Mouse (Mus musculus) ES-Bruce4 (cell line): ENCODE data around the gene Exd2. TPM values are rescaled to one million over a fixed set of nuclear protein-coding genes. Genes with fewer than 3 reads are reported as not detected.

Source experiments
- H3K27ac ChIP-seq: 2 replicates; pipeline ENCODE4 v1.5.1; 2012; ENCODE audit warnings: low read length, inconsistent platforms; ENCODE audit not compliant: insufficient read depth
- H3K27me3 ChIP-seq: 2 replicates; pipeline ENCODE4 v1.6.1; 2012; ENCODE audit warnings: mild to moderate bottlenecking, low read length, inconsistent platforms; ENCODE audit not compliant: control insufficient read depth, poor library complexity, insufficient read depth, severe bottlenecking
- H3K36me3 ChIP-seq: 2 replicates; pipeline ENCODE4 v1.6.1; 2012; ENCODE audit warnings: inconsistent platforms, mild to moderate bottlenecking, low read length, moderate library complexity; ENCODE audit not compliant: control insufficient read depth, poor library complexity, insufficient read depth, severe bottlenecking
- H3K4me1 ChIP-seq: one replicate; pipeline ENCODE4 v1.8.1; 2011; ENCODE audit warnings: low read length; ENCODE audit not compliant: control insufficient read depth, insufficient read depth
- H3K4me3 ChIP-seq: 2 replicates; pipeline ENCODE4 v1.5.1; 2011; ENCODE audit warnings: low read depth, mild to moderate bottlenecking, low read length
- H3K9ac ChIP-seq: 2 replicates; pipeline ENCODE4 v1.6.1; 2012; ENCODE audit warnings: low read depth, mild to moderate bottlenecking, inconsistent platforms; ENCODE audit not compliant: poor library complexity, severe bottlenecking
- H3K9me3 ChIP-seq: replicated peaks from 2 replicates; pipeline ENCODE4 v1.6.1; 2012; ENCODE audit warnings: mild to moderate bottlenecking, low read length, inconsistent platforms; ENCODE audit not compliant: control insufficient read depth, poor library complexity, insufficient read depth, severe bottlenecking
- CTCF ChIP-seq: IDR thresholded peaks from one replicate; pipeline ENCODE4 v1.8.1; 2011; ENCODE audit warnings: low read depth, low read length
- EP300 ChIP-seq: IDR thresholded peaks from 2 replicates; pipeline ENCODE4 v1.6.1; 2011; ENCODE audit warnings: low read depth, low read length; ENCODE audit not compliant: insufficient read depth
- POLR2A ChIP-seq: IDR thresholded peaks from one replicate; pipeline ENCODE4 v1.8.1; 2011; ENCODE audit warnings: low read length; ENCODE audit not compliant: insufficient read depth
- polyA plus RNA-seq: library from polyadenylated mRNA; stranded (reverse); fragments of >200 nt; gene quantifications from 2 replicates; pipeline ENCODE4 v1.2.4, GENCODE M21; 2011; ENCODE audit warnings: low read depth; ENCODE audit not compliant: missing spikeins, insufficient read depth, insufficient read length

Exd2 gene
- polyA plus RNA-seq, 1 experiment, result 20.8 TPM

GRCm38 (mm10) chr12:80545310-80545709 is 82.4 kb downstream of the Exd2 start:
- Histone ChIP-seq H3K9me3 (no peaks in the 10 kb centered on the region), H3K4me1 (no peaks in the 10 kb centered on the region), H3K9ac (no peak overlapping the region), H3K4me3 (no peak overlapping the region), H3K27me3 (no peaks in the 10 kb centered on the region), H3K36me3 (no peaks in the 10 kb centered on the region), H3K27ac (no peak overlapping the region)
- no peak for TF ChIP-seq CTCF
- TF ChIP-seq EP300, result no peak
- no peak for TF ChIP-seq POLR2A

GRCm38 (mm10) chr12:80549646-80550045 is 86.8 kb downstream of the Exd2 start:
- no peaks in the 10 kb centered on the region for H3K36me3 ChIP-seq
- no peak overlapping the region for H3K27ac ChIP-seq
- no peak overlapping the region for H3K9ac ChIP-seq
- H3K27me3 ChIP-seq, result no peaks in the 10 kb centered on the region
- H3K4me3 ChIP-seq, result no peak overlapping the region
- peaks cover 3% of the 10 kb centered on the region for H3K4me1 ChIP-seq
- no peaks in the 10 kb centered on the region; the same call in 1 of the 2 replicates for H3K9me3 ChIP-seq
- TF ChIP-seq CTCF (no peak), POLR2A (no peak), EP300 (no peak)

Other genes starting within 250 kb of the Exd2 start
- 193 and 203 TPM in 2 replicates for gene Actn1, start 202.7 kb upstream of the Exd2 start, polyA plus RNA-seq
- 10.0 and 10.2 TPM in 2 replicates for gene Dcaf5, start 26.5 kb upstream of the Exd2 start, polyA plus RNA-seq
- 0.58 and 0.70 TPM in 2 replicates for gene Galnt16, start 55.2 kb downstream of the Exd2 start, polyA plus RNA-seq
- gene Slc39a9, start 180.8 kb downstream of the Exd2 start, polyA plus RNA-seq, result 16.4 and 18.5 TPM in 2 replicates
- 84.0 and 84.7 TPM in 2 replicates for gene Erh, start 181.2 kb downstream of the Exd2 start, polyA plus RNA-seq
- 5.3 and 6.1 TPM in 2 replicates for gene Plekhd1, start 229.5 kb downstream of the Exd2 start, polyA plus RNA-seq